Mouse (Mus musculus): ENCODE results near the gene Maml2. TPM values are rescaled to one million over a fixed set of nuclear protein-coding genes. Genes with fewer than 3 reads are reported as not detected.

Maml2 gene
- polyA plus RNA-seq, 1 experiment from 2014 or later = 1.6 TPM

GRCm38 (mm10) chr9:13491854-13492620 lies 194.3 kb downstream of the Maml2 start:
- 68% methylated on average over 9 of the region's 9 CpGs for WGBS (ENCODE audit: insufficient replicate concordance)
- H3K27me3 ChIP-seq (ENCODE audit: insufficient read depth, low read length) = no peaks in the 10 kb centered on the region

DNA sequence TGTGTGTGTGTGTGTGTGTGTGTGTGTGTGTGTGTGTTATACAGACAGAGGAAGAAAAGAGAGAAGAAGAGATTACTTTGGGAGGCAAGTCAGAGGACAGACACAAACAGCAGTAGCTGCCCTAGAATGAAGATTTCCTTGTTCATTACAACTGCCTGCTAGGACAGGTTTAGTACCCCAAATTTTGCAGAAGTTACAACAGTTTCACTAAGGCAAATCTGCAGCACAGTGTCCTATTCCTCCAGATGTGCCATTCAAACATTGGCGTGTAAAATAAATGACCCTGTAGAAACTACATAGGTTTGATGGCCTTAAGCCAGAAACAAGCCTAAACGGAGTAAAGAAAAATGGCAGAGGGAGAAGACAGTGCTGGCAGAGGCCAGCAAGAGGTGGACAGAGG lies 195.1 kb downstream of the Maml2 start:
- H3K27ac ChIP-seq (ENCODE audit: low read depth) = no peak overlapping the region
- no peak overlapping the region for H3K4me2 ChIP-seq (ENCODE audit: low read depth, low read length)
- WGBS (ENCODE audit: insufficient replicate concordance) = 56% methylated on average over 2 of the region's 2 CpGs
- DNase-seq = no peak
- H3K9me3 ChIP-seq (ENCODE audit: low read length) = no peaks in the 10 kb centered on the region
- no peak for ATAC-seq
- no peak for TF ChIP-seq CTCF (IDR thresholded peaks at IDR 0.05; ENCODE audit: low read depth)
- TF ChIP-seq EP300 (IDR thresholded peaks at IDR 0.05; ENCODE audit: low read depth) = no peak
- H3K27me3 ChIP-seq (ENCODE audit: insufficient read depth, low read length) = no peaks in the 10 kb centered on the region
- H3K4me1 ChIP-seq (ENCODE audit: insufficient read depth) = no peaks in the 10 kb centered on the region
- H3K9ac ChIP-seq (replicated peaks) = no peak overlapping the region
- H3K36me3 ChIP-seq (replicated peaks; ENCODE audit: insufficient read depth, low read length) = no peaks in the 10 kb centered on the region
- H3K4me3 ChIP-seq (ENCODE audit: low read depth, low read length) = no peak overlapping the region

More at GRCm38 (mm10) chr9:13491854-13492620, 194.3 kb downstream of the Maml2 start:
- Histone ChIP-seq H3K9me3 (ENCODE audit: low read length) (no peaks in the 10 kb centered on the region), H3K9ac (replicated peaks) (no peak overlapping the region), H3K27ac (ENCODE audit: low read depth) (no peak overlapping the region), H3K4me1 (ENCODE audit: insufficient read depth) (no peaks in the 10 kb centered on the region), H3K4me3 (ENCODE audit: low read depth, low read length) (no peak overlapping the region), H3K36me3 (replicated peaks; ENCODE audit: insufficient read depth, low read length) (no peaks in the 10 kb centered on the region), H3K4me2 (ENCODE audit: low read depth, low read length) (no peak overlapping the region)
- ATAC-seq (no peak), DNase-seq (no peak)
- TF ChIP-seq EP300 (IDR thresholded peaks at IDR 0.05; ENCODE audit: low read depth) = no peak
- no peak for TF ChIP-seq CTCF (IDR thresholded peaks at IDR 0.05; ENCODE audit: low read depth)

DNA sequence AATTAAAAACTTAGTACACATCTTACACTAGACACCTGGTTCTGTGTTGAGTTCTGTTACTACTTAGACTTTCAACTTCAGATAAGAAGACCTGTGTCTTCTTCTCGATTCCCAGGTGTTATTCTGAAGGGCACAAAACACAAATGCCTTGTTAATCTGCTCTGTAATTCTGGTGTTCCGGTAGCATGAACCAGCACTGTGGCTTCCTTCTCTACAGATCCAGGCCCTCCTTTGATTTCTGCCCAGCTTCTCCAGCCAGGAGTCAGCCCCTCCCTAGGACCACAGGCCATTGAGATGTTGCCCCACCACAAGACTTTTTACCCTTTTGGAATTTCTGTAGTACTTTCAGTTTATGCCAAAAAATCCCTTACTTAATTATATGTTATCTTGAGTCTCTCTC lies 196.0 kb downstream of the Maml2 start:
- 75% methylated on average over 2 of the region's 2 CpGs for WGBS (ENCODE audit: insufficient replicate concordance)
- Histone ChIP-seq H3K36me3 (replicated peaks; ENCODE audit: insufficient read depth, low read length) (no peaks in the 10 kb centered on the region), H3K27me3 (ENCODE audit: insufficient read depth, low read length) (no peaks in the 10 kb centered on the region), H3K4me1 (ENCODE audit: insufficient read depth) (no peaks in the 10 kb centered on the region), H3K9ac (replicated peaks) (no peak overlapping the region), H3K4me2 (ENCODE audit: low read depth, low read length) (no peak overlapping the region), H3K4me3 (ENCODE audit: low read depth, low read length) (no peak overlapping the region), H3K9me3 (ENCODE audit: low read length) (no peaks in the 10 kb centered on the region), H3K27ac (ENCODE audit: low read depth) (no peak overlapping the region)
- TF ChIP-seq EP300 (IDR thresholded peaks at IDR 0.05; ENCODE audit: low read depth) = no peak
- TF ChIP-seq CTCF (IDR thresholded peaks at IDR 0.05; ENCODE audit: low read depth) = no peak
- DNase-seq (no peak), ATAC-seq (no peak)

DNA sequence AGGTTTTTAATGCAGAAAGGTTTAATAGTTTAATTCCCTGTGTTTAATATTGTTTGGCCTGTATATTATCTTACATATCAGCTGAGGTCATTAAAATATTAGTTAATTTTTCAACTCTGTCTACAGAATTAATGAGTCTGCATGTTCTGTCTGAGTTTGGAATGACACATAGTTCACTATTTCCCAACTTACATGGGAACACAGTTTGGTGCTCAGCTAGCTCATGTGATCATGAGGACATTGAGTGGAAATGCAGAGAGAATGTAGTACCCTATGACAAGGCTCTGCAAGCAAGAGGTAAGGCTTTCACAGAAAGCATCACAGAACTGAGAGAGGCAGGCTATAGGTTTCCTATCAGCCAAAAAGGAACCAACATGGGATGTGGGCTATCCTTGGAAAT lies 197.8 kb downstream of the Maml2 start:
- no peaks in the 10 kb centered on the region for H3K36me3 ChIP-seq (replicated peaks; ENCODE audit: insufficient read depth, low read length)
- no peak for DNase-seq
- TF ChIP-seq CTCF (IDR thresholded peaks at IDR 0.05; ENCODE audit: low read depth) (no peak), EP300 (IDR thresholded peaks at IDR 0.05; ENCODE audit: low read depth) (no peak)

DNA sequence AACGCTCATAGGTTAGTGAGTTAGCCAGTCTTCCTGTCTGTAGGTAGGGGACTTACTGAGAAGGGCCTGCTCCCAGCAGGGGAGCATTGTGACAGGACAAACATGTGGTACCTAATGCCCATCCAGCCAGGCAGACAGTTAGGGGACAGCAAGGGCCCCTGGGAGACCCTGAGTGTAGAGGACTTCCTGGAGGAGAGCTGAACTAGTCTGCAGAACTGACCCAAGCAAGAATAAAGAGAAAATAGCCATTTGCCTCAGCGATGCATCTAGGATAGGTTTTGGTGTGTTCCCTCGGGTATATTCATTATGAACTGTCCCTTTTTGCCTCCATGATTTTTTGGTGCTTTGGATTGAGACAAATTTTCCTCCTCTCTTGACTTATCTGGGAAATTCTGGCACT lies 199.3 kb downstream of the Maml2 start:
- Histone ChIP-seq H3K27ac (ENCODE audit: low read depth) (no peak overlapping the region), H3K4me1 (ENCODE audit: insufficient read depth) (no peaks in the 10 kb centered on the region), H3K27me3 (ENCODE audit: insufficient read depth, low read length) (no peaks in the 10 kb centered on the region), H3K9ac (replicated peaks) (no peak overlapping the region), H3K9me3 (ENCODE audit: low read length) (no peaks in the 10 kb centered on the region), H3K4me2 (ENCODE audit: low read depth, low read length) (no peak overlapping the region), H3K36me3 (replicated peaks; ENCODE audit: insufficient read depth, low read length) (no peaks in the 10 kb centered on the region), H3K4me3 (ENCODE audit: low read depth, low read length) (no peak overlapping the region)
- DNase-seq (no peak), ATAC-seq (no peak)
- 72% methylated on average over 3 of the region's 3 CpGs for WGBS (ENCODE audit: insufficient replicate concordance)
- TF ChIP-seq EP300 (IDR thresholded peaks at IDR 0.05; ENCODE audit: low read depth) = no peak
- TF ChIP-seq CTCF (IDR thresholded peaks at IDR 0.05; ENCODE audit: low read depth) = no peak

More for the DNA sequence above, 197.8 kb downstream of the Maml2 start:
- H3K9ac ChIP-seq (replicated peaks) = no peak overlapping the region
- ATAC-seq = no peak
- H3K27me3 ChIP-seq (ENCODE audit: insufficient read depth, low read length) = no peaks in the 10 kb centered on the region
- no peak overlapping the region for H3K4me2 ChIP-seq (ENCODE audit: low read depth, low read length)
- no peaks in the 10 kb centered on the region for H3K9me3 ChIP-seq (ENCODE audit: low read length)
- no peak overlapping the region for H3K27ac ChIP-seq (ENCODE audit: low read depth)
- no peak overlapping the region for H3K4me3 ChIP-seq (ENCODE audit: low read depth, low read length)
- no peaks in the 10 kb centered on the region for H3K4me1 ChIP-seq (ENCODE audit: insufficient read depth)

DNA sequence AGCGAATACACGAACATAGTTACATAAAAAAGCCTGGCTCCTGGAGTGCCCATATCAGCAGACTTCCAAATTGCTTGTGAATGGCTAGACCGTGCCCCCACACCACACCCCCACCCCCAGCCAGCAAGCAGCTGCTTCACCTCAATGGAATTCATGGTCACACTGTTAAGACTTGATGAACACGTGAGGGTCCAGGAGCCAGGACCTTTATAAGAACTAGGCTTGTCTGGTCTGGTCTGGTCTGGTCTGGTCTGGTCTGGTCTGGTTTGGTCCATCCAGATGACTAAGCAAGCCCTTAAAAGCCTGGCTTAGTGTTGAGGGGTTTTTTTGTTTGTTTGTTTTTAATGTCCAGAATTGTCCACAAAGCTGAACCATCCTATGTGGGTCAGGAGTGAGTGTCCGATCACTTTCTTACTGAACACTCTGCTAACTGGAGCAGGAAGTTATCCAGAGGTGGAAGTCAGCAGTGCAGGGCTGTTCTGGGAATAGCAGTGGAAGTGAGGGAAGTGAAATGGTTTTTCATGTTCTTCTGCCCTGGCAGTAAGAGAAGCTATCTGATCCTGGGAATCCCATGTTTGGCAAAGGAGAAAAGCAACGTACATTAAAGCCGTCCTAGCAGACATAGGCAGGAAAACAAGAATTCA lies 200.1 kb downstream of the Maml2 start:
- Histone ChIP-seq H3K27ac (ENCODE audit: low read depth) (no peak overlapping the region), H3K9ac (replicated peaks) (no peak overlapping the region), H3K4me2 (ENCODE audit: low read depth, low read length) (no peak overlapping the region), H3K4me3 (ENCODE audit: low read depth, low read length) (no peak overlapping the region), H3K9me3 (ENCODE audit: low read length) (no peaks in the 10 kb centered on the region), H3K36me3 (replicated peaks; ENCODE audit: insufficient read depth, low read length) (no peaks in the 10 kb centered on the region), H3K27me3 (ENCODE audit: insufficient read depth, low read length) (no peaks in the 10 kb centered on the region), H3K4me1 (ENCODE audit: insufficient read depth) (no peaks in the 10 kb centered on the region)
- peak; percentile 25; the same call in 1 of the 2 replicates for ATAC-seq
- DNase-seq = no peak
- TF ChIP-seq EP300 (IDR thresholded peaks at IDR 0.05; ENCODE audit: low read depth) = no peak
- TF ChIP-seq CTCF (IDR thresholded peaks at IDR 0.05; ENCODE audit: low read depth) = no peak
- 64% methylated on average over 7 of the region's 7 CpGs for WGBS (ENCODE audit: insufficient replicate concordance)
